Mouse (Mus musculus) retina, embryonic 14.5 days (tissue): ENCODE measurements around the gene Cdr2l.

Source experiments
- DNase-seq: peaks from one replicate; pipeline ENCODE4 v3.0.0-alpha.2; 2015; ENCODE audit warnings: low spot score

Cdr2l gene

DNA sequence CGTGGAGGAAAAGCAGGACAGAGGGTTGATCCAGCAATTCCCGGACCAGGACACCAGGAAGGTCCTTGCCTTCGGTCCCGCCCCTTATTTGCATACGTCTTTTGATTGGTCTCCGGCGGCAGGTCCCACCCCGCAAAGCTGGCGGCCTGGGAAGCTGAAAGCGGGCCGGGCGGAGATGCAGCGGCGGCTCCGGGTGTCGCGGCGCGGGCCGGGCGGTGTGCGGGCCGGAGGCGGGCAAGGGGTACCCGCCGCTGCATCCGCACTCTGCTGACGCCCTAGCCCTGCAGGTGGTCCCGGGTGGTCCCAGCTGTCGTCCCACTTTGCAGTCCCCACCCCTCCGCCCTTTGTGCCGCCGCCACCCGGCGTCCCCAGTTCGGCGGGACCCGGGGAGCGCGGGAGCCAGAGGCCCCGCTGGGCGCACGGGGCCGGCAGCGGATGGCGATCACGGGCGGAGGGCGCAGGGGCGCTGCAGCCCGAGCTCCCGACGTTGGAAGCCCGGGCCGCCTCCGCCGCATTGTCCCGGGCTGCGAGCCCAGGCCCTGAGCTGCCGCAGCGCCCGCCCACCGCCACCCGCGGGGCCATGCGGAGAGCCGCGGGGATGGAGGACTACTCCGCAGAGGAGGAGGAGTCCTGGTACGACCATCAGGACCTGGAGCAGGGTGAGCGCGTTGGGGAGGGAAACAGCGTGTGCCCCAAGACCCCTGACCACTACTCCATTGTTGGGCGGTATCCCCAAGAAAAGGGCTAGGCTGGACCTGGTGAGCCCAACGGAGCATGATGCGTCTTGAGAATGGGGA lies at the start of gene Cdr2l:
TSS of gene Cdr2l (plus strand) at position 174 of the 797 bp plus-strand sequence.
- DNase-seq, result peak; percentile 91

DNA sequence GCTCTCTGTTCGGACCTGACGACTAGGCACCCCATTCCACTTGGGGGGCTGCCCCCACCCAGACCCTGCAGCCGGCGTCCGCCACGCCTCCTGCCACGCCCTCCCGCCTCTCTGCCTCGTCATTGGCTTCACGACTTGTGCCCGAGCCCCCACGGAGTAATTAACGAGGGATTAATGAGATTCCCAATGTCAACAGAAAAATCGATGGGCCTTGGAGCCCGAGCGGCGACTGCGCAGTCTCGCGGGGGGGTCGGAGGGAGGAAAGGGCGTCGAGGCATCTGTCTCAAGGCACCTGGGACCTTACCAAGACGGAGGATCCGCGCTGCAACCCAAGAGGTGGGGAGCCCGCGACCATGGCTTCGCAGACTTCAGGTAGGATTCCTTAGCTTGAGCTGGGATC lies 47.2 kb upstream of the Cdr2l start, which contains the start of gene Otop3:
TSS of gene Otop3 (plus strand) at position 201 of the 400 bp plus-strand sequence.
- peak; percentile 56 for DNase-seq

DNA sequence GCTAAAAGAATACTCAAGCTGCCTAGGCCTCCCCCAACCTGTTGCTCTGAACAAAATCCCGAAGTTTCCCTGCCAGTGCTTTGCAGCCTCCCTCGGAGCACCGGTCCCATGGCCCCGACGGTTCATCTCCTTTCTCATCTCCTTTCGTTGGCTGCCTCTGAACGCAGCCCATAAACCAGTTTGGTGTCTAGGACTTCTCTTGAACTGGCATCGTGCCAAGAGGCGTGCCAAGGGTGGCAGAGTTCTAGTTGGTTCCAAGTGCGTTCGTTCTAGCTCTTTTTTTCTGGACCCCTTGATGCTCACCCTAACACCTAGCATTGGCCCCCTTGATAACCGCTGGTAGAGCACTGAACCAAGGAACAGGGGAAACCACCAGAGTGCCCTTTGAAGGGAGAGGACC lies 46.5 kb upstream of the Cdr2l start:
- no peak for DNase-seq

DNA sequence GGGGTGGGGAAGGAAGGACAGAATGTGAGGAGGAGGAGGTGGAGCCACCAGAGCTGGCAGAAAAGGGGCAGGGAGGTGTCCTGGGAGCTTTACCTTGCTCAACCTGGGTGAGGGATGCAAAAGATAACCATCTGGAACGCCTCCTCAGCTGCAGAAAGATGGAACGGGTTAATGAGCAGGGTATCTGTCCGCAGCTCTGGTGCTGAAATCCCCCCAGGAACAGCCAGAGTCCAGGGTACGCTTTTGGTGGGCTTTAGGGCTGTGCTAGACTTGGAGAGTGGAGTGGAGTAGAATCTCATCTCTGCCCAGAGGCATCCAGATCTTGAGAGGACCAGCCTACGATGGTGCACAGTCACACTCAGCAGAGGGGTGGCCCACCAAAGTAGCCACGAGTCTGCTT lies 45.6 kb upstream of the Cdr2l start:
- DNase-seq, result no peak

DNA sequence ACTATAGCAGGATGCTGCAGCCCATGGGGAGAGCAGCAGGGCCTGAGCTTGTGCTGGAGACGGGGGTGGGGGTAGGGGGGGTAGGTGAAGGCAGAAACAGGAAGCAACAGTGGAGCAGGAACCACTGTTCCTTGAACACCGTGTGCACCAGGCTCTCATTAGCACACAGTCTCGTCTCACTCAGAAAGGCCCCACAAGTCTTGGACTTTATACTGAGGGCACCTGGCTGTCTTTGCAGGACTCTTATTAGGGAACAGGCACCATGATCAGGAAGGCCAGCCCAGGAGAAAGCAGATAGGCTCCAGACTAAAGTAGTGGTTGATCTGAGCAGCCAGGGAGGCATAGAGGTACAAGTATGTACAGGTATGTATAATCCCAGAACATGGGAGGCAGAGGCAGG lies 44.4 kb upstream of the Cdr2l start:
- no peak for DNase-seq

DNA sequence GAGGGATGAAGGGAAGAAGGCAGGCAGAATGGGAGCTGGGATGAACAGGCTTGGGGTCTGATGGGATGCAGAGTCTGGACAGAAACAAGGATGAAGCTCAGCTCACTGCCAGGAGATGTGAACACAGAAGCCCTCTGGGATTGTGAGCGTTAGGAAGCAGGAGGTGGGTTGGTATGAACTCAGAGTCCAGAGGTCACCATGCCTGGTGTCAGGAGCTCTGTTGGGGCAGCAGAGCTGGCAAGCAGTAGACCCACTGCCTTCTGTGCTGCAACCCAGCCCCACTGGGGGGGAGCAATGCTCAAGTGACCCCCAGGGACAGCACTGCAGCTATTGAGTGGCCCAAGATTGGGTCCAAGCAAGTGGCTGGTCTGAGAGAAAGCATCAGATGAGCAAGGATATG lies 43.9 kb upstream of the Cdr2l start:
- no peak for DNase-seq

GRCm38 (mm10) chr11:115341246-115341645 lies 40.5 kb upstream of the Cdr2l start:
- no peak for DNase-seq

DNA sequence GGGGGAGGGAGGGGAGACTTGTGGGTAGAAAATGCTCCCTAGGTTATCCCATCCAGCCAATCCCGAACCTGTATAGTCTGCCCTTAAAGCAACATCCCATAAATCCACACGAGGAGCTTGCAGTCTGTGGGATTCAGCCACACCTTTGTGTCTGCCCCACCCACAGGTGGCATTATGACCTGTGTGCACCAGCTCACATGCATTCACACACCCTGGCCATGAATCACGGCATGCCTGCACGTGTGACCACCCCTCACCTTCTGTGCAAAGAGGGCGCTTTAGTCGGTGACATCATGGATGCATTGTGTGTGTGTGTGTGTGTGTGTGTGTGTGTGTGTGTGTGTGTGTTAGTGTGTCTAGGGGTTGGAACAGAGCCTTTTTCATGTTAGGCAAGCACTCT lies 39.9 kb upstream of the Cdr2l start:
- no peak for DNase-seq

DNA sequence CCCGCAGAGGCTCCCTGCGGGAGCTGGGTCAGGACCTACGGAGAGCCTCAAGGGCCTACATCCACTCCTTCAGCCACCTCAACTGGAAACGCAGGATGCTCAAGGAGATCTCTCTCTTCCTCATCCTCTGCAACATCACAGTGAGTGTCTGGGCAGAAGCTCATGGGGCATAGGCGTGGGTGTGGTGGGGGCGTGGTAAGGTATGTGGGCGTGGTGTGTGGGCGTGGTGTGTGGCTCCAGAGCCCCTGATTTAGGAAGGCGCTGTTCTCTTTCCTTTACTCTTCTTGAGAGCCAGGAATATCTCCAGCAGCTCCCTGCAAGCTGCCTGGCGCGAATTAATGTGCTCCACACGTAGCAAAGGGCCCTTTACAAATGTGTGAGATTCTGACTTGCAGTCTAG lies 36.7 kb upstream of the Cdr2l start:
- no peak for DNase-seq

DNA sequence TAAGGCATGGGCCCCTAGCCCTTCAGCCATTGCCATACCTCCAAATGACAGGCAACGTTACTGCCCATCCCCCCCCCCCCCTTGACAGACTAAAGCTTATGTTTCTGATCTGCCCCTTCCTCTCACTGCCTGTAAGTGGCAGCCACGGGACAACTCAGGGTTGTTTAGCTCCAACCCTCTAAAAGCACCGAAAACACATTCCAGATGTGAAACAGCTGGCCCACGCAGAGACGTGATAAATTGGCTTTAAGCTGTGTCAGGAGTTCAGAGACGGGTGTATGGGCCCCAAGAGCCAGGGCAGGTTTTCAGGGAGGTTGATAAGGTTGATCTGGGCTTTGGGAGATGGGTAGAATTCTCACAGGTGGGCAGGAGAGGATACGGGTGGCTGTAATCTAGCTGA lies 36.2 kb upstream of the Cdr2l start:
- DNase-seq, result no peak

DNA sequence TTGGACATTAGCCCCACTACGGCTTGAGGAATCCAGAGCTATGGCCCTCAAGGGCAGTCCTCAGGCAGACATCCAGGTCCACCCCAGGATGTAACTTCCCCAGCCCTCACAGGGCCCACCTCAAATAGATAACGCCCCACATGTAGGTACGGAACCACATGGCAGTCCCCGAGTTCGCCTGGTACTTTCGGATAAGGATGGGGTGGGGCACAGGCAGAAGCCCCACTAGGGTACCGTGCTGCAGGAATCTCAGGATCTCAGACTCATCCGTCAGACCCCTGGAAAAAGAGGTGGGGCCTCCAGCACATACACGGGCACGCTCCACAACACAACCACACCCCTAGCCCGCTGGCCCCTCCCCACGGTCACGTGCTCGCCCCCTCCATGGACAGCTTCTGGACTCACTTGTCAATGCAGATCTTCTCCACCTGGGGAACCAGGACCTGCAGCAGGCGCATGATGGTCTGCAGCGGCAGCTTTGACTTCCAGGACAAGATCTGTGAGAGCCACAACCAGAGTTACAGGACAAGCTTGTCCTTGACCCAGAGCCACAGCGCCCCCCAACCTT lies 33.0 kb upstream of the Cdr2l start:
- DNase-seq, result no peak

GRCm38 (mm10) chr11:115349976-115350375 lies 31.7 kb upstream of the Cdr2l start:
- DNase-seq, result no peak

GRCm38 (mm10) chr11:115353375-115353774 lies 28.3 kb upstream of the Cdr2l start:
- no peak for DNase-seq

DNA sequence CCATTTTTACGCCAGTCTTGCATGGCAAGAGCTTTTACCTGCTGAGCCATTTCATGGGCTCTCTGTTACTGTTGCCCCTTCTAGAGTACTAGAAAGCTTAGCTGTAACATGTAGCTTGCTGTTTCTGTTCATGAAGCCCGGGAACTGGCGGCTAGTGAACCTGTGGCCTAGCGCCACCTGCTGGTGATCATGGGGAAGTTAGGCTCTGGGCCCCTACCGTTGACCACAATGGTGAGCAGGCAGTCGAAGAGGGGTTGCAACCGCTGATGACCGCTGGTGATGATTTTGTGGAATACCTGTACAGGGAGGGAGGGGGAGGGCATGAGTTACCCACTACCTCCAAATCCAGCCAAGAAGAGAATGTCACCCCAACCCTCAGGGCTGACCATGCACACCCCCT lies 27.5 kb upstream of the Cdr2l start:
- peak; percentile 95 for DNase-seq

GRCm38 (mm10) chr11:115358468-115358867 lies 23.2 kb upstream of the Cdr2l start:
- peak; percentile 87 for DNase-seq

DNA sequence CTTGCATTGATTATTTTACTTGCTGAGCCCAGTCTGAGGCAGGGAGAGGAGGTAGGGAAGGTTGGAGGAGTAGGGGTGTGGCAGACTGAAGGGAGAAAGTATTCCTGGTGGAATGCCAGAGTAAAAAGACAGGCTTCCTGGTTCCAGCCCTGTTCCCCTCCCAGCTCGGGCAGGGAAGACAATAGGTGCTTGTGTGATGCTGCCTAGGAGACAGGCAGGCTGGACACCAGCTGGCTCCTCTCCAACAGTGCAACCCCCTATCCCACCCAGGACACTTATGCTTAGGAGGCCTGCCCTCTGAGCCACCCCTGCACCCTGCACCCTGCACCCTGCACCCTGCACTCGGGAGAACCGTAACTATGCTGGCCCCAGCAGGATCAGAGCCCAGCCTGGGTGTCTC lies 22.4 kb upstream of the Cdr2l start:
- no peak for DNase-seq

DNA sequence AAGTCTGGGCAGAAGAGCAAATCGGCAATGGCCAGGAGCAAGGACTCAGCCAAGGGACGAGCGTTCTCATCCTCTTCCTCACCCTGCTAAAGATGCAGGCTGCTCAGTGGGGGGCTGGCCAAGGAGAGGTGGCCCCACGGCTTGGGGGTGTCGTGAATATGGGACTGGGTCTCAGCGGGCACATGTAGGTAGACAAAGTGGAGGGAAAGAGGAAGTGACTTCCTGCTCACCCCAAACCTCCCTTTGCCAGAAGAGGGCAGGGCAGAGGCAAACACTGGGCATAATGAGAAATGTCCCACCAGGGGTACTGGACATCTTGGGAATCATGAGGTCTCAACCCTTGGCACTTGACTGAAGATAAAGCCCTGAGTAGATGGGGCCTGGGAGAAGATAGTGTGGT lies 22.0 kb upstream of the Cdr2l start:
- DNase-seq, result no peak

DNA sequence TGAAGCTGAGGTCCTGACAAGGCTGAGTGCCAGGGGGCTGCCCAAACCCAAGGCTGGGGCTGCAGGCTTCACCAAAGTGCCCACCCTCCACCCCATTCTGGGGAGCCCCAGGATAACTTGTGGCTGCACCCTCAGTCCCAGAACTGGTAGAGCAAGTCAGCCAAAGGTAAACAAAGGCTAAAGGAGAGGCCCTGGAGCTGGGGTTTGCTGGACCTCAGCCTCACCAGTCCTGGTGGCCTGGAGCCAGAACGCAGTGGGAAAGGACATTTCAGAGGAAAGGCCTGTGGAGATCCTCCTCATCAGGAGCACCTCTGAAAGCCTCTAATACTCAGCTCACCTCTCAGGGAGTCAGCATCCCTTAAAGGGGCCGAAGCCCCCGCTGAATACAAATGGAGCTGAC lies 17.6 kb upstream of the Cdr2l start:
- no peak for DNase-seq

DNA sequence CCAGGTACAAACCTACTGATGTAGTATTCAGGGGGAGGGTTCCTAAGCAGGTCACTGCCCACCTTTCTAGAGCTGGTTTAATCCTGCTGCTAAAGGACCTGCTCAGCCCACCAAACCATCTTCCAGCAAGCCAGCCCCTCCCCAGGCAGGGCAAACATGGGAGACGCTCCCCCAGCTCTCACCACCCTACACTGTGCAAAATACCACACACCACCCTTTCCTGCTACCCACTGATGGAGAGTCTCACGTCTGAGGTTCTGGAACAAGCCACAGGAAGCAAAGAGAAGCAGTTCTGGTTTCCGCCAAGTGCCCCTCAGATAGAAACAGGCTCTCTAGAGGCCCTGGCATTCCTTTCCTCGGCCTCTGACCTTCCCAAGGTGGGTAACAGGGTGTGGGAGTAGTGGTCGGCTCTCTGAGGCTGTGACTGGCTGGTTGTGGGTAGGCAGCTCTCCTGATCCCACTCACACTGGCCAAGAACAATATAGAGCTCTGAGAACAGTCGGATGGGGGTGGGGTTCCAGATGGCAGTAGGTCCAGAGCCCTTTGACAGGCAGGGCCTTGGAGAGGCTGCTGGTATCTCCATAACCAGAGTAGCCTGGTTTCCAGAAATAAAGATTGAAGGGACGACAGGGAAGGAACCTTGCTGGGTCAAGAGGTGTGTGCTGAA lies 15.5 kb upstream of the Cdr2l start:
- DNase-seq, result no peak

DNA sequence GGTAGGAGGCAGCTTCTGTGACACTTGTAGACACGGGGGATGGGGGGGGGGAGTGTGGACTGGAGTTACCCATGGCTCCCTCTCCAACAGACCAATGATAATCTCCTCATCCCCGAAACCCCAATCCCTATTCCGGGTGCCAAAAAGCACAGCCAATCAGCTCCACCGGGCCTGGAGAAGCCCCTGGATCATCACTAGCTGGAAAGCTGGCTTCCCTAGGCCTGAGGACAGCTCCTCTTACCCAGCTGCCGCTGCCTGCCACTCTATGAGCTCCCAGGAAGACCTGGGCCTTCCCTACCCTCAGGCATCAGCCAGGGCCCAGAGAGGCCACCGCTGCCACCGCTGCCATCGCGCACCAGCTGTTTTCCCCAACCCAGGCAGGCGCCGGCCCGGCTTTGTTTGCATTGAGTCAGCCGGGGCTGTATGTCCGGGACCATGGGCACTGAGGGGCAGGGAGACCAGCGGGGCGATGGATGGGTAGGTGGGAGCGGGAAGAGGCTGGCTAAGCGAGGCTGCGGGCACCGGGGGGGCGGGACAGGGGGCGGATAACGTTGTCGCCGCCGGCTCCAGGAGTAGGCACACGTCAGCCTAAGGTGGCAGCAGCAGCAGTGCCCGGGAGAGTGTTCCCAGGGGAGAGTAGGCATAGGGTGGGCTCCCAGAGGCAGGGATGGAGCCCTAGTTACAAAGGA lies 14.9 kb upstream of the Cdr2l start:
- DNase-seq, result no peak

GRCm38 (mm10) chr11:115367395-115367944 lies 14.2 kb upstream of the Cdr2l start, which contains the start of gene Hid1:
Gene Hid1 (minus strand): TSS chr11:115367756.
- DNase-seq, result peak; percentile 84

GRCm38 (mm10) chr11:115370368-115370767 lies 11.3 kb upstream of the Cdr2l start:
- DNase-seq, result no peak
